Mouse (Mus musculus) intestine, embryonic 16.5 days (tissue): ENCODE data around the gene Gm28035. TPM values are rescaled to one million over a fixed set of nuclear protein-coding genes. Genes with fewer than 3 reads are reported as not detected.

Experiments
- ATAC-seq: fragments of 200-750 bp; cut with Nextera tagmentation; 2 replicates; pipeline ENCODE4 v1.8.0; 2017; ENCODE audit warnings: moderate TSS enrichment, moderate library complexity
- H3K27ac ChIP-seq: fragments of 300-500 bp; sonication (generic); 2 replicates; pipeline ENCODE4 v1.5.1; 2014; ENCODE audit warnings: mild to moderate bottlenecking, low read length
- H3K27me3 ChIP-seq: fragments of 300-500 bp; sonication (generic); replicated peaks from 2 replicates; pipeline ENCODE4 v1.6.1; 2014; ENCODE audit warnings: low read length, control low read depth, mixed read lengths; ENCODE audit not compliant: control insufficient read depth, insufficient read depth
- H3K36me3 ChIP-seq: fragments of 300-500 bp; sonication (generic); 2 replicates; pipeline ENCODE4 v1.6.1; 2014; ENCODE audit warnings: low read length, control low read depth; ENCODE audit not compliant: control insufficient read depth, insufficient read depth
- H3K4me1 ChIP-seq: fragments of 300-500 bp; sonication (generic); 2 replicates; pipeline ENCODE4 v1.6.1; 2014; ENCODE audit warnings: low read length, control low read depth, mixed read lengths; ENCODE audit not compliant: control insufficient read depth, insufficient read depth
- H3K4me2 ChIP-seq: fragments of 300-500 bp; sonication (generic); 2 replicates; pipeline ENCODE4 v1.6.1; 2014; ENCODE audit warnings: low read depth, low read length, control low read depth
- H3K4me3 ChIP-seq: fragments of 300-500 bp; sonication (generic); 2 replicates; pipeline ENCODE4 v1.5.1; 2014; ENCODE audit warnings: mild to moderate bottlenecking, low read length
- H3K9ac ChIP-seq: fragments of 300-500 bp; sonication (generic); 2 replicates; pipeline ENCODE4 v1.6.1; 2014; ENCODE audit warnings: low read depth, low read length
- H3K9me3 ChIP-seq: fragments of 300-500 bp; sonication (generic); 2 replicates; pipeline ENCODE4 v1.6.1; 2016; ENCODE audit warnings: low read length, control low read depth; ENCODE audit not compliant: control insufficient read depth
- WGBS: fragments of 180-500 bp; shearing (Covaris S2); extraction: QIAGEN DNeasy Blood & Tissue Kit; methylation state at CpG from one replicate; pipeline ENCODE4 v1.1.7; 2014; 5-methylcytosine and 5-hydroxymethylcytosine counted together
- polyA plus RNA-seq: library from polyadenylated mRNA; unstranded; fragments of >200 nt; fragmentation: Nextera tagmentation; extraction: Ambion mirVana; gene quantifications from 2 replicates; pipeline ENCODE4 v1.2.1, GENCODE M21; 2015

Gene Gm28035
- polyA plus RNA-seq, 1 experiment from 2014 or later = 0.11 TPM

DNA sequence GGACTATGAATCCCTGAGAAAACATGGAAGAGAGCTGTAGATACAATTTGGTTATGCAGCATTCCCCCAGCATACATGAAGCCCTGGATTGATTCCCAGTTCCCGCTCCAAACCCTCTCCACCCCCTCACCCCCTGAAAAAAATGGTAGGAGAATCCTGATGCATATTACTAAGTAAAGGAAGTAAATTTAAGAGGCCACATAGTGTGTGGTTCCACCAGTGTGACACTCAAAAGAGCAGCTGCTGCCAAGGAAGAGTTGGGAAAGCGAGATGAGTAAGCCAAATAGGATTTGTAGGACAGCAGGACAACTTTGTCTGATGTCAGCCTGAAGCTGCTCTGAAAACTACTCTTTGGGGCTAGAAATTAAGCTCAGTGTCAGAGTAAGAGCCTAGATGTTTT is 71.1 kb downstream of the Gm28035 start:
- Histone ChIP-seq H3K9ac (no peak overlapping the region), H3K27ac (no peak overlapping the region), H3K4me1 (no peaks in the 10 kb centered on the region), H3K27me3 (no peaks in the 10 kb centered on the region), H3K36me3 (peaks cover 19% of the 10 kb centered on the region; the same call in 1 of the 2 replicates), H3K4me3 (no peak overlapping the region), H3K9me3 (no peaks in the 10 kb centered on the region), H3K4me2 (no peak overlapping the region)
- no peak for ATAC-seq
- WGBS = 93% methylated on average over 2 of the region's 2 CpGs

DNA sequence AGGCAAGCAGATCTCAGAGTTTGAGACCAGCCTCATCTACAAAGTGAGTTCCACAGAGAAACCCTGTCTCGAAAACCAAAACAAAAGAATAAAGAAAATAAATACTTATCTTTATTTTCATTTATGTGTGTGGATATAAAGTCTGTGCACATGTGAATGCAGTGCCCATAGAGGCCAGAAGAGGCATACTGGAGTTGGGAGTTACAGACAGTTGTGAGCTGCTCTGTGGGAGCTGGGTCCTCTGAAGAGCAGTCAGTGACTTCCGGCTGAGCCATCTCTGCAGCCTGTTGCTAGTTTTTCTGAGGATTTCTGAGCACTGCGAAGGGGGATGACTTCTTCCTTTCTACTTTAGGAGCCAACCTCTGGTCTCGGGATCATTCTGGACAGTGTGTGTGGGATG is 75.8 kb downstream of the Gm28035 start:
- Histone ChIP-seq H3K36me3 (peaks cover 16% of the 10 kb centered on the region), H3K4me2 (no peak overlapping the region), H3K9me3 (no peaks in the 10 kb centered on the region), H3K4me3 (no peak overlapping the region), H3K27ac (no peak overlapping the region), H3K9ac (no peak overlapping the region), H3K27me3 (no peaks in the 10 kb centered on the region), H3K4me1 (no peaks in the 10 kb centered on the region)
- no peak for ATAC-seq
- WGBS = 96% methylated on average over 4 of the region's 4 CpGs

DNA sequence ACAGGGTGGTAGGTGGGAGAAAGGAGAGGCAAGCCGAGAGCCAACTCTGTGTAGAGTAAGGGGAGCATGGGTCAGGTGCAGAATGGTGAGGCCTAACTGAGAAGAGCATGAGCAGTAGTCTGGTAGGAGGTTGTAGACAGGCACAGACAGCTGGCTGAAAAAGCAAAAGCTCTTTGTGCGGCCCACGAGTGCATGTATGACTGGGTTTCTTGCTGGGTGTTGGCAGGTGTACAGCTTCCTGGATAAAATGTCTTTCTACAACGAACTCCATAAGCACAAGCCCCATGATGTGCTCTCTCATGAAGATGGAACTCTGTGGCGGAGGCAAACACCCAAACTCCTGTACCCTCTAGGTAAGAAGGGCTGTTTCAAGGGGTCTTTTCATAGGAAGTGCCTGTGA is 76.6 kb downstream of the Gm28035 start:
- 91% methylated on average over 5 of the region's 5 CpGs for whole genome bisulfite sequencing
- Histone ChIP-seq H3K27ac (no peak overlapping the region), H3K9me3 (no peaks in the 10 kb centered on the region), H3K36me3 (peaks cover 22% of the 10 kb centered on the region), H3K4me1 (no peaks in the 10 kb centered on the region), H3K27me3 (no peaks in the 10 kb centered on the region), H3K4me2 (no peak overlapping the region), H3K4me3 (no peak overlapping the region), H3K9ac (no peak overlapping the region)
- ATAC-seq = no peak

DNA sequence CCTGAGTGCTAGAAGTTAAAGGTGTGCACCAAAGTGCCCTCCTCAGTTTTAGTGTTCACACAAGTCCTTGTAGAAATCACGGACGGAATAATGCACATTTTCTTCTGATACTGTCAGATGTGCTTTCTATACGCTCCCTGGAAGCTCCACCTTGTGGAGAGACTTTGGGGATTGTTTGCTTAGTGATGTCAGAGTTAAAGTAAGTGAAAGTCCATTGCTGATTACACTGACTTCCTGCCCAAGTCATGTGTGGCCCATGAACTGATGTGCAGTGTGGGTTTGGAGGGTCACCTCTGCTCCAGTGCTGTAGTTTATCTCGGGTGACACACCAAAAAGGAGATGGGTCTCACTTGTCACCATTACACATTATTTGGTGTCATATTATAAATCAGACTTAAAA is 78.9 kb downstream of the Gm28035 start:
- Histone ChIP-seq H3K27ac (no peak overlapping the region), H3K27me3 (no peaks in the 10 kb centered on the region), H3K9ac (no peak overlapping the region), H3K4me2 (no peak overlapping the region), H3K36me3 (peaks cover 24% of the 10 kb centered on the region), H3K4me3 (no peak overlapping the region), H3K9me3 (no peaks in the 10 kb centered on the region), H3K4me1 (no peaks in the 10 kb centered on the region)
- peak; percentile 55 for ATAC-seq
- WGBS = 69% methylated on average over 4 of the region's 4 CpGs

DNA sequence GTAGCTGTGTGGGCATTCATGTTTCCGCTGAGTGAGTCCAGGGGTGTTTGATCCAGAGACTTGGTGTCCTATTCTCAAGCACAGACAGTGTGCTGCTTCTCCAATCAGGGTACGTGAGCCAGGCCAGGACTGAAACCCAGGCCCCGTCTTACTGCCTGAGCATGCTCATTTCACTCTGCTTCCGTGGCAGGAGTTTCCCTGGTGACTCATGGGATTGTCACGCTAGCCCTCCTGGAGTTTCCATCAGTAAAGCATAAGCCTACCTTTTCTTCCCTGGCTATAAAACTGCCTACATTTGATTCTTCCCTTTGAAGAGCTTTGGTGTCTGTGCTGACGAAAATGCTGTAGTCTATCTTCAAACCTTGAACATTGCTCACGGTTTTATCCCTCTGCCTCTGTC is 82.7 kb downstream of the Gm28035 start:
- WGBS = 89% methylated on average over 7 of the region's 7 CpGs
- H3K4me2 ChIP-seq = no peak overlapping the region
- H3K4me3 ChIP-seq = no peak overlapping the region

DNA sequence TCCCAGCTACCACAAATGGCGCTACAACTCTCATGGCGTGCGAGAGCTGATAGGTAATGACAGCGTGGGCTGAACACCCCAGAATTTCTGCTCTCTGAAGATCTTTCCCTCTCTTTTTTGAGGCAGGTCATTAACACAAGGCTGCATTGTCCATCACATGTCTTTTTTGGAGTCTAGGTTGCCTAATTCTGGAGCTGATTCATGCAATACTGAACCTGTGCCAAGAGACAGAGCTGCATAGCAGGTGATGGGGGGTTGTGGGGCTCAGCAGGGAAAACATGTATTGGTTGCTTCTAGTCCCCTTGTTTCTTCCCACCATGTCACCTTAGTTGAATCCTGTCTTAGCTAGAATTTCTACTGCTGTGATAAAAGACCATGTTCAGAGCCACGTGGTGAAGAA is 84.9 kb downstream of the Gm28035 start:
- Histone ChIP-seq H3K4me1 (no peaks in the 10 kb centered on the region), H3K36me3 (peaks cover 27% of the 10 kb centered on the region), H3K4me3 (no peak overlapping the region), H3K27me3 (no peaks in the 10 kb centered on the region), H3K4me2 (no peak overlapping the region), H3K9ac (no peak overlapping the region), H3K9me3 (no peaks in the 10 kb centered on the region), H3K27ac (no peak overlapping the region)
- WGBS = 91% methylated on average over 5 of the region's 5 CpGs
- no peak for ATAC-seq

More for the DNA sequence above, 82.7 kb downstream of the Gm28035 start:
- Histone ChIP-seq H3K9me3 (no peaks in the 10 kb centered on the region), H3K36me3 (peaks cover 25% of the 10 kb centered on the region), H3K27ac (no peak overlapping the region), H3K4me1 (no peaks in the 10 kb centered on the region), H3K9ac (no peak overlapping the region), H3K27me3 (no peaks in the 10 kb centered on the region)
- ATAC-seq = no peak

DNA sequence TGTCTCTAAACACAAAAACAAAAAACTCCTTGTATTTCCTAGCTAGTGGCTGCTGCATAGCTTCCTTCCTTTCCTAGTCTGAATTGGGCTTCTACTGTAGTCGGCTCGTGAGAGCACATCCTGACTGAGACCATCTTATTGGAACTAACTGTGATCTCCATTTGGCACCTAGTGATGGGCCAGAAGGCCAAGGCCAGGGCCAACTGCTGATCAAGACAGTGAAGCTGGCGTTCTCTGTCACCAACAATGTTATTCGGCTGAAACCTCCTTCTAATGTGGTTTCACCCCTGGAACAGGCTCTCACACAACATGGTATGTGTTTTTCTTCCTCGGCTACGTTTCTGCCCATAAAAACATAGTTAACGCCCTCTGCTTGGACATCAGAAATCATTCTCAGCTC is 86.9 kb downstream of the Gm28035 start:
- WGBS = 87% methylated on average over 7 of the region's 7 CpGs
- Histone ChIP-seq H3K9ac (no peak overlapping the region), H3K36me3 (peaks cover 23% of the 10 kb centered on the region), H3K27me3 (no peaks in the 10 kb centered on the region), H3K9me3 (no peaks in the 10 kb centered on the region), H3K4me2 (no peak overlapping the region), H3K4me3 (no peak overlapping the region), H3K27ac (no peak overlapping the region), H3K4me1 (no peaks in the 10 kb centered on the region)
- ATAC-seq = no peak

DNA sequence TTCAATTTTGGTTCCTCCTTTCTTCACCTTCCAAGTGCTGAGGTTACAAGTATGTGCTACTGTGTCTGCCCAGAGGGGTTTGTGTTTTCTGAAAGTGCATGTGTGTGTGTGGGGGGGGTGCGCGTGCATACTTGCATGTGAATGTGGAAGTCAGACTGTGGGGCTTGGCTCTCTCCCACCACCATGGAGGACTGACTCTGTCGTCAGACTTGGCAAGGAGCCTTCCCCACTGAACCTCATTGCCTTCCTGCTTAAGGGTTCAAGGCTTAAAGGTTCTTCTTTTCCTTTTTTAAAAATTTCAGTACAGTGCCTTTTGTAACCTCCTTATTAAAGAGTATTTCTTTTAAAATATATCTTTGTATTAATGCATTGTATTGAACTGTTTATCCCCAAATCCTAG is 88.4 kb downstream of the Gm28035 start:
- no peaks in the 10 kb centered on the region for H3K9me3 ChIP-seq
- 86% methylated on average over 3 of the region's 3 CpGs for WGBS
- no peak overlapping the region for H3K27ac ChIP-seq
- no peak for ATAC-seq
- H3K27me3 ChIP-seq = no peaks in the 10 kb centered on the region
- H3K4me2 ChIP-seq = no peak overlapping the region
- peaks cover 28% of the 10 kb centered on the region for H3K36me3 ChIP-seq
- no peaks in the 10 kb centered on the region for H3K4me1 ChIP-seq
- no peak overlapping the region for H3K4me3 ChIP-seq
- H3K9ac ChIP-seq = no peak overlapping the region

Other genes starting within 250 kb of the Gm28035 start
- 19.7 and 21.9 TPM in 2 replicates for gene Wdr34, start 191.7 kb upstream of the Gm28035 start, polyA plus RNA-seq
- gene Set, start 183.2 kb upstream of the Gm28035 start, polyA plus RNA-seq = 329 and 361 TPM in 2 replicates
- gene Pkn3, start 162.9 kb upstream of the Gm28035 start, polyA plus RNA-seq = 10.4 and 10.8 TPM in 2 replicates
- gene Zdhhc12, start 146.9 kb upstream of the Gm28035 start, polyA plus RNA-seq = 79.0 and 86.2 TPM in 2 replicates
- 3.3 and 3.7 TPM in 2 replicates for gene Zer1, start 116.0 kb upstream of the Gm28035 start, polyA plus RNA-seq
- gene Tbc1d13, start 106.8 kb upstream of the Gm28035 start, polyA plus RNA-seq = 8.3 and 9.8 TPM in 2 replicates
- 42.5 and 45.5 TPM in 2 replicates for gene Endog, start 69.1 kb upstream of the Gm28035 start, polyA plus RNA-seq
- gene Spout1, start 62.1 kb upstream of the Gm28035 start, polyA plus RNA-seq = 59.5 and 62.6 TPM in 2 replicates
- 24.6 and 28.9 TPM in 2 replicates for gene Kyat1, start 34.7 kb upstream of the Gm28035 start, polyA plus RNA-seq
- 37.4 and 40.1 TPM in 2 replicates for gene Lrrc8a, start 2.9 kb upstream of the Gm28035 start, polyA plus RNA-seq
- 10.5 and 10.8 TPM in 2 replicates for gene Phyhd1, start 25.6 kb downstream of the Gm28035 start, polyA plus RNA-seq
- gene Gm28038, start 40.5 kb downstream of the Gm28035 start, polyA plus RNA-seq = not detected in 2 replicates
- gene Dolk, start 45.8 kb downstream of the Gm28035 start, polyA plus RNA-seq = 38.3 and 41.2 TPM in 2 replicates
- 23.6 and 26.6 TPM in 2 replicates for gene Nup188, start 45.8 kb downstream of the Gm28035 start, polyA plus RNA-seq
- gene Sh3glb2, start 118.8 kb downstream of the Gm28035 start, polyA plus RNA-seq = 68.6 and 71.4 TPM in 2 replicates
- gene Miga2, start 123.7 kb downstream of the Gm28035 start, polyA plus RNA-seq = 23.1 and 24.7 TPM in 2 replicates
- 59.4 and 63.3 TPM in 2 replicates for gene Dolpp1, start 151.7 kb downstream of the Gm28035 start, polyA plus RNA-seq
- gene Crat, start 175.2 kb downstream of the Gm28035 start, polyA plus RNA-seq = 25.9 and 29.4 TPM in 2 replicates
- 120 and 132 TPM in 2 replicates for gene Ptpa, start 175.5 kb downstream of the Gm28035 start, polyA plus RNA-seq
- gene Ier5l, start 233.7 kb downstream of the Gm28035 start, polyA plus RNA-seq = 0.61 and 0.75 TPM in 2 replicates